Mouse (Mus musculus) heart, postnatal 0 days (tissue): Measurements from ENCODE around the gene Itih1.

Experiments used
- CTCF ChIP-seq: IDR thresholded peaks from 2 replicates; pipeline ENCODE4 v1.5.1; 2016; ENCODE audit warnings: antibody characterized with exemption, control low read depth, low read depth
- EP300 ChIP-seq: IDR thresholded peaks from 2 replicates; pipeline ENCODE4 v1.6.1; 2016; ENCODE audit warnings: antibody characterized with exemption, low read depth

DNA sequence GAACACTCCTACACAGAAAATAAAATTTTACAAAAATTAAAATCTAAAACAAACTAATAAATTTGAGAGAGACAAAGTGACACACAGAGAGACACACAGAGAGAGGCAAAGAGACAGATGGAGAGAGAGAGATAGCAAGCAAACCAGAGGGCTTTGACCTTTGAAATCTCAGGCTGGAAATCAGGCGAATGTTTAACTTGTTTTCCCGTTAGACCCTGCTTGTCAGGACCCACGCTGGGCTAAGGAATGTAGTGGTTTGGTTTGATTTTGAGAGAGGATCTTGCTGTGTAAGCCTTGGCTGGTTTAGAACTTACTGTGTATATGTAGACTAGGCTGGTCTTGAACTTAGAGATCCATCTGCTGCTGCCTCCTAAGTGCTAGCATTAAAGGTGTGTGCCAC is 33.1 kb upstream of the Itih1 start:
- TF ChIP-seq CTCF (no peak), EP300 (no peak)
